Mouse (Mus musculus): ENCODE data around the gene Fam163a.

DNA sequence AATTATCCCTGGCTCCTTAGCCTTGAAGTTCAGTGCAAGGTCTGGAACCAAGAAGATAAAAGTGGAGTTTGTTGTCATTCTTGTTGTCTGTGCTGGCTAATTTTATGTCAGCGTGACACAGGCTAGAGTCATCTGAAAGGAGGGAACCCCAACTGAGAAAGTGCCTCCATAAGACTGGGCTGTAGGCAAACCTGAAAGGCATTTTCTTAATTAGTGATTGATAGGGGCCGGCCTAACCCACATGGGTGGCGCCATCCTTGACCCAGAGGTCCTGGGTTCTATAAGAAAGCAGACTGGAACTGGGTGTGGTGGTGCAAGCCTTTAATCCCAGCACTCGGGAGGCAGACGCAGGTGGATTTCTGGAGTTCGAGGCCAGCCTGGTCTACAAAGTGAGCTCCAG, 26.3 kb upstream of the Fam163a start:
- TF ChIP-seq CTCF (IDR thresholded peaks at IDR 0.05; ENCODE audit: low read depth, low read length) = no peak
- no peak for TF ChIP-seq POLR2A (IDR thresholded peaks at IDR 0.05; ENCODE audit: extremely low read depth, insufficient read depth, low read length)
